Mouse (Mus musculus): Measurements from ENCODE around the gene Cyp2j5. TPM values are rescaled to one million over a fixed set of nuclear protein-coding genes. Genes with fewer than 3 reads are reported as not detected.

Gene Cyp2j5
- total RNA-seq, 2 experiments from 2014 or later: not detected

Other genes with a start within 250 kb of the Cyp2j5 start
- gene Cyp2j8, start 156.8 kb downstream of the Cyp2j5 start, total RNA-seq (2021): not detected
- gene Cyp2j6, start 110.5 kb downstream of the Cyp2j5 start, total RNA-seq (2021): 1 to 10 TPM; 3.0 to 3.9 TPM
- 1 to 10 TPM; 1.1 to 2.0 TPM for gene Cyp2j9, start 72.6 kb downstream of the Cyp2j5 start, total RNA-seq (2021)
- not detected for gene Gm12695, start 121.0 kb upstream of the Cyp2j5 start, total RNA-seq (2021)